Mouse (Mus musculus) T-helper 17 cell (primary cell): ENCODE data around the gene Gatc.

Experiments used
- in situ Hi-C, 2 experiments: fragments of 300-600 bp; cut with MboI, MseI; formaldehyde crosslinking; loops; 1 replicate in 1 of 2; 2 replicates in 1 of 2; pipeline ENCODE4 v1.15.1; 2025; ENCODE audit warnings: high pct_unique_total_duplicates in 2 of 2

The Gatc gene

GRCm38 (mm10) chr5:115333626-115334025 lies 7.4 kb downstream of the Gatc start:
- in situ Hi-C loops: no loop called here

DNA sequence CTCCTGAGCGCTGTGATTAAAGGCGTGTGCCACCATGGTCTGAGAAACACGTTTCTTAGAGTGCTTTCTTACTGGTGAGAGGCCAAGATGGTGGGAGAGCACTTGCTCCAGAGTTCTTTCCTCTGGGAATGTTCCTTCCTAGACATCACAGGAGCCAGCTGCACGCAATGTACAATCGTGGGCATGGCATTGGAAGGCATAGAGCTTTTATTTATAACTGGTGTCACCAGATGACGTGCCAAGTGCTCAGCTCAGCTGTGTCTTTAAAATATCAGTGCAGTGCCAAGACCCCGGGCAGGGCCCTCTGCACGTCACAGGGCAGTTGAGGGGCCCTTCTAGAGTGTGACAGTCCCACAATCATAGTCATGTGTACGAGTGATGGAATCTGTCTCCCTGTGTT lies 10.0 kb downstream of the Gatc start:
- in situ Hi-C loops: no loop called here

GRCm38 (mm10) chr5:115327610-115328548 lies 13.1 kb downstream of the Gatc start:
- in situ Hi-C loops: no loop called here

DNA sequence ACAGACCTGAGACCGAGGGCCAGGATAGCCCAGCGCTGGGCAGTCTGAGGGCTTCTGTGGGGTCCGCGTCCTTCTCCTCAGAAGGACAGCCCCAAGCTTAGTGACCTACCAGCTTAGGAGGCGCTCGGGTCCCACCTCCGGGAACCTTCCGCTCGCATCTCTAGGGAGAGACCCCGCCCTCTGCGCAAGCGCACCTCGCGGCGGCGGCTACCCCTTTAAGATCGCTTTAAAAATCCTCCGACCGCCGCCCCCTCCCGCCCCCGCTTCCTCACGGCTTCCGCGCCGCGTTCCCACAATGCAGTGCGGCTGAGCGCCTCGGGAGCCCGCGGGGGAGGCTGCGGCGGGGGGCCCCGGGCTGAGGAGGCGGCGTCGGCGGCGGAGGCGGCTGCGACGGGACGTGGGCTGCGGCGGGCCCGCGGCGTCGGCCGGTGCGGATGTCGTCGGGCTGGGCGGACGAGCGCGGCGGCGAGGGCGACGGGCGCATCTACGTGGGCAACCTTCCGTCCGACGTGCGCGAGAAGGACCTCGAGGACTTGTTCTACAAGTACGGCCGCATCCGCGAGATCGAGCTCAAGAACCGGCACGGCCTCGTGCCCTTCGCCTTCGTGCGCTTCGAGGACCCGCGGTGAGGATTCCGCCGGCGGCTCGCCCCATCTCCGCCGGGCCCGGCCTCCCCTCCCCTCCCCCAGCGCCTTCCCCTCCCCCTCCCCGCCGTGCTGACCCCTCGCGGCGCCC lies 13.9 kb downstream of the Gatc start, which contains the start of gene Srsf9:
Gene Srsf9 (plus strand): TSS at position 303 of the 735 bp plus-strand sequence.
- in situ Hi-C loops: no loop called here

DNA sequence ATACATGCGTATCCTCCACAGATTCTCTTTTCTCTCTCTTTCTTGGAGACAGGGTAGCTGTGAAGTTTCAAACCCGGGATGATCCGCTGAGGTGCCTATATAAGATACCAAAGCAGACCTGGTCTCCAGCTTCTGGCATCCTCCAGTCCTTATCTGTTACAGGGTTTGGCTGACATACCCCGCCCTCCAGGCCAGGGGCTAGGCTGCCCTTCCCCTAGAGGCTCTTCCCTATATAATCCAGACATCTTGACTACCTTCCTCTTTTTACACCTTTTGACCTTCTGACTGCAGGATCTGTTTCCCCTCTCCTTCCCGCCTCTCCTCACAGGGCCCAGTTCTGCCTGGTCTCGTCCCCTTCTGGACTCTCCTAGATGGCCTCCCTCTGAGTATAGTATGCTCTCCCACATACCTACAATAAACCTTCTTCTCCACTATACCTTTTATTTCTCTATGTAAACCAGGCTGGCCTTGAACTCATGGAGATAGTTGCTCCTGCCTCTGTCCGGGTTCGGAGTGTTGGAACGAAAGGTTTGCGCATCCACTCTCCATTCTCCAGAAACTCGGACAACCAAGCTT lies 14.6 kb downstream of the Gatc start:
- in situ Hi-C loops: no loop called here

DNA sequence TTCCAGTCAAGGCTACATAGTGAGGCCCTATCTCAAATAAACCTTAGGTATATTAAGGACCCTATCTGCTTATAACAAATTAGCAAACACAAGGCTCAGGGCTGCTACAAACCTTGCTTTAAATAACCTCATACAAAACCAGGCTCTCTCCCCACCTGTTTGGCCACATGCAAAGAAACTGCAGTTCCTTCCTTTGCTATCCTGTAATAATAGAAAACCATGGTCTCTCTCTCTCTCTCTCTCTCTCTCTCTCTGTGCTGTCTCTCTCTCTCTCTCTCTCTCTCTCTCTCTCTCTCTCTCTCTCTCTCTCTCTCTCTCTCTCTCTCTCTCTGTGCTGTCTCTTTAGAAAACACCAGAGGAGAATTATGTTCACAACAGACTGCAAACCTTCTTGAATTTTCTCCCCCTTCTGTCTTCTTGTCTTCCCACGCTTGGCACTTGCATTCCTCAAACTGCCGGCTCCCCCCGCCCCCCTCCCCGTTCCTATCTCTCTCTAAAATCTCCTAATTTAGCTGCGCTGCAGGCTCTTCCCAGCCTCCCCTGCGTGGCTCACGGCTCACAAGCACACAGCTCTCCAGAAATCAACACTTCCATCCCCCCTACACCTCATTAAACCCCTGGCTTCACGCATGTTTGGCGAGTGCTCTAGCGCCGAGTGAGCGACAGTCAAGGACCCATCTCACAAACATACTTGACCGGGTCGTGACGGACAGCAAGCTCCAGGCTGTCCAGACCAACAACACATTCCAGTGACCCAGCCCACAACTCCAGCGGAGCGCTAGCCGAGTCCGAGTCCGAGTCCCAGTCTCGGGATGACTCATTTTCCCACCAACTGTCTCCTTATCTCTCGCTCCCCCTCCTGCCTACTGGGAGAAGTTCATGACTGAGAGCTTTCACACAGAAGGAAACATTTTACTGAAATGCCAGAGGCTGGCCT lies 21.7 kb downstream of the Gatc start:
- in situ Hi-C loops: no loop called here

DNA sequence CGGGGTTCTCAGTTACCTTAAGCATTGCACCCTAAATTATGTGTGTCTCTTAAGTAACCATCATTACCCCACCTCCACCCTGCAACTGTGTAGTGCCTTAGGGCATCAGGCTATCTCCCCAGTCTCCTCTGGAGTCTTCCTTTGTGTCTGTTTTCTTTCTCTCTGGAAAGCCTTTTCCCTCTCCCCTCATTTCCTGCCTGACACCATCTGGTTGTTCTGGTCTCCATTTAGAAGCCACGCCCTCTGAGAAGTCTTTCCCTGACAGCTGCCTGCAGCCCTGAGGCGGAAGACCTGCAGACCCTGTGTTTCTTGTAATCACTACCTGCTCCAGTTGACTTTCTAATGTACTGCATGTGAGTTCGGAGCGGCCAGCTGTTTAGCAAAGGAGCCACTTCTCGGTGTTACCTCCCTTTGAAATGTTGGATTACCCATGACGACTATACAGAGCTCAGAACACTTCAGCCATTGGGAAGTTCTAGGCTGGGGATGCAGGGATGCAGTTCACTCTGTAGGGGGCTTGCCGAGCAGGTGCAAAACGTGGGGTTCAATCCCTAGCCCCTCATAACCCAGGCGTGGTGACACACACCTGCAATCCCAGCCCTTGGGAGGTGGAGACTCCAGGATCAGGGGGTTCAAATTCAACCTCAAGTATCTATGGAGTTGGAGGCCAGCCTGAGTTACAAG lies 23.2 kb downstream of the Gatc start:
- in situ Hi-C loops: no loop called here

GRCm38 (mm10) chr5:115316968-115317644 lies 23.9 kb downstream of the Gatc start:
- in situ Hi-C loops: no loop called here

- in situ Hi-C loops: no loop called here
These were observed 27.4 kb downstream of the Gatc start for GRCm38 (mm10) chr5:115313668-115313943.

- in situ Hi-C loops: no loop called here
These were observed 27.9 kb downstream of the Gatc start for GRCm38 (mm10) chr5:115312816-115313667.

- in situ Hi-C loops: no loop called here
These were observed 28.6 kb downstream of the Gatc start for GRCm38 (mm10) chr5:115312354-115312753.

- in situ Hi-C loops: loop anchor here in 1 of 2 experiments (5.0 kb wide), 1 partner anchor 35 kb away; no protein-coding TSS in a partner anchor
These were observed 38.8 kb downstream of the Gatc start for GRCm38 (mm10) chr5:115302190-115302589.

DNA sequence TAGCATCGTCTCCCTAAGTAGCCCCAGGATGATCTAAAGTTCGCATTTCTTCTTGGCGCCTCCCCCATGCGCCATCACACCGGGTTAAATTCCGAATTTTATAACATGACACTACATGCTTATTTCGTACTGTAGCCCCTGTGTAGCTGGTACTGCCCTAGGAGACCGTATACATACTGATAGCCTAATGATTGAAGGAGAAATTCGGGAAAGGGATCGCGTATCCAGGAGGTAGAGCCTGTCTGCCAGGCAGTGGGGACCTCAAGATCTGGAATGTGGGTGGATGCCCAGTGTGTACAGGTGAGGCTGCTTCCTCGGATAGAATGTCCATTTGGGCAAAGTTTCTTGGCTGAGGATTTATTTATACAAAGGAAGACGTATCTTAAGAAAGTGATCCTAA lies 39.4 kb downstream of the Gatc start:
- in situ Hi-C loops: loop anchor here in 1 of 2 experiments (5.0 kb wide), 1 partner anchor 36 kb away; no protein-coding TSS in a partner anchor

DNA sequence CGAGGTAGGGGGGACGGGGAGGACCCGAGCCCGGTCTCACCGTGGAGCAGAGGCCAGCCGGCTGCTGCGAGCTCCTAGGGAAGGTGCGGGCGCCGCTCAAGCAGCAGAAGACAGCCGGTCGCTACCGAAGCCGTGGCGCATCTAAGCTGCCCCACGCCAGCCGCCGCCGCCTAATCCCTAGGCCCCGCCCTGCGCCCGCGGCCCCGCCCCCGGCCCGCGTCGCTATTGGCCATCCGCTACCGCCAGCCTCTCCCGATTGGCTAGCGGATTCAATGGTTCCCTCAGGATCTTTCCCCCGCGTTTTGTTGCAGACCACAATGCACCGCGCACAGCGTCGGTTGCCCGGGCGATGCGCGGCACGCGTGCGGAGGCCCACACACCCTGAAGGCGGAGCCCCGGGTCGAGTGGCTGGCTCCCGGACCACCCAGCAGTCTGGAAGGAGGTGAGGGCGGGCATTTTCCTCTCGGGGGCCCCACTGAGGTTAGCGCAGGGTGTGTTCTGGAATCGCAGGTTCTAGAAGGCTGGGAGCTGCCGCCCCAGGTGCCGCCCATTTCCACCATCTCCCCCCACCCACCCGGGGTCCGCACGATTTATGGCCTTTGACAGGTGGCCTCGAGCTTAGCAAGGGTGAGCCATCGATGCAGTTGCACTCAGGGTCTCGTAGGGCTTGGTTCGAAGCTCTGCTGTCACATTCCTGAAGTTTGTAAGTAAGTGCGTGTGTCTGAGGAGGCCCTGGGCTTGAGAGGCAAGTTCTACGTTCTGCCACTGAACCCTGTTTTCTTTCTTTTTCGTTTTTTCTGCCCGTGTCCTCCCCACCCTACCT lies 40.0 kb downstream of the Gatc start, which contains the start of gene Dynll1:
Gene Dynll1 (minus strand): TSS at position 208 of the 823 bp plus-strand sequence.
- in situ Hi-C loops: loop anchor here in 1 of 2 experiments (5.0 kb wide), 1 partner anchor 36 kb away; no protein-coding TSS in a partner anchor

DNA sequence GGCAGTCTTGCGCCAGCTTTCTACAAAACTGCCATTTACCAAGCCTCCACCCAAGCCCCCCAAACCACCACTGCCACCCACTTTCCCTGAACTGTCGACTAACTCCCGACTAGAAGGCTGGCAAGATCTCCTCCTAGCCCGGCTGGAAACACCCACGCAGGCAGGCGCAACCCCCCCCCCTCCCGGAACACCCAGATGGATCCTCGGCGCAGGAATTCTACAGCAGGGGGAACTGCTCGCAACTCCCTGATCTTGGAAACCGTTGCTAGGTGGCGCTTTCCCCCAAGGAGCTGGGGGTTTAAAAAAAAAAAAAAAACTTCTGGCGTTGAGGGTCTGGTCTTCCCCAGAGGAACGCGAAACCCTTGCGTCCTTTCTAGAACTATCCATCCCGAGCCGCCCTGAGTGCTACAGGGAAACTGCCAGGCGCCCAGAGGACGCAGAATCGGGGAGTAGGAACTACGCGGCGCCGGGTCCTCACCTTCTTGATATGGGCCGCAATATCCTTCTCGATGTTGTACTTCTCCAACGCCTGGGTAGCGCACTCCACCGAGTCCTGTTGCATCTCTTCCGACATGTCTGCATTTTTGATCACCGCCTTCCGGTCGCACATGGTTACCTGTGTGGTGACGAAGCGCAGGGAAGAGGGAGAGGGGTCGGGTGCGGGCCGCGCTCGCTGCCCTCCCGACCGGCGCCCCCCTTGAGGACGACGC lies 40.8 kb downstream of the Gatc start:
- in situ Hi-C loops: loop anchor here in 1 of 2 experiments (5.0 kb wide), 1 partner anchor 37 kb away; no protein-coding TSS in a partner anchor

- in situ Hi-C loops: no loop called here
These were observed 44.6 kb downstream of the Gatc start for GRCm38 (mm10) chr5:115296347-115296746.

- in situ Hi-C loops: no loop called here
These were observed 46.8 kb downstream of the Gatc start for GRCm38 (mm10) chr5:115294173-115294572.
